Mouse (Mus musculus) urinary bladder, postnatal 25 days (tissue): ENCODE measurements around the gene Ehd1.

Experiments used
- DNase-seq: peaks from one replicate; pipeline ENCODE4 v3.0.0; 2022; ENCODE audit warnings: low spot score

The Ehd1 gene

DNA sequence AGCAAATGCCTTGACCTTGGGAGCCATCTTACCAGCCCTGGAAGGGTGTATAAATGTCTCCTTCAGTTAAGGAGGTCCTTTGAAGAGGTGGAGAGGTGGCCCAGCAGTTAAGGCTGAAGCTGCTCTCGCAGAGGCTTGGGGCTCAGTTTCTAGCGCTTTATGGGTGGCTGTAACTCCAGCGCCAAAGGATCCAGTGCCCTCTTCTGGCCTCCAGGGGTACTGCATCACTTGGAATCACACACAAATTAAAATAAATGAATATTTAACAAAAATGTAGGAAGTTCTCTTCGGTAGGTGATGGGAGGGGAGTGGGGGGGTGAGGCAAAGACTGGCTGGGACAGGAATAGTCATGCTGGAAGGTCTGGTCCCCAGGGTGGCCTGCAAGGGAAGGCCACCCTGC is 15.6 kb upstream of the Ehd1 start:
- no peak for DNase-seq

DNA sequence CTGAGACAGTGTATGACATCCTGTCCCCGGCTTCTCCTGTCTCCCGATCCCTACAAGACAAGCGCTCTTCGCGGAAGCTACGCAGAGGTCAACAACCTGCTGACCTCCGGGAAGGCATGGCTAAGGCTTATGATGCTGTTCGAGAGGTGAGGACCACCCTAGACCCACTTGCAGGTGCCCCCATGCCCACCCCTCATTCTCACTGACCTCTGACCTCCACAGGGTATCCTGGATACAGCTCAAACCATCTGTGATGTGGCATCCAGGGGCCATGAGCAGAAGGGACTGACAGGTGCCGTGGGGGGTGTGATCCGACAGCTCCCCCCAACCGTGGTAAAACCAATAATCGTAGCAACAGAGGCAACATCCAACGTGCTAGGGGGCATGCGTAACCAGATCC is 15.1 kb upstream of the Ehd1 start:
- DNase-seq: no peak

DNA sequence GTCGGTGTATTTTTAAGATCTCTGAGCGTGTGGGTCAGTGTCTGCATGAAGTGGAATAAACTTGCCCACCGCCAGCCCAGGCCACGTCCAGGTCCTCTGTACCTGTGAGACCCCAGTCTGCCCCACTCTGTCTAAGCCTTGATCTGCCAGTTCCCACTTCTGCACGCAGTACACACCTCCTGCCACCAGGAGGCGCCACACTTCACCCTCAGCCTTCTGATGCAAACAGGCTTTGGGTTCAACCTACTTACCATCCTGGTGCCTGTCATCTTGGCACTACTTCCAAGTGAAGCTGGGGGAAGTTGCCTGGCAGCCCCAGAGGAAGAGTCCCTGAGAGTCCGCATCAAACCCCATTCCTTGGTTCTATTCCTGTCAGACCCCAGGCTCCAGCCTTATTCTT is 14.3 kb upstream of the Ehd1 start:
- peak; percentile 63 for DNase-seq

DNA sequence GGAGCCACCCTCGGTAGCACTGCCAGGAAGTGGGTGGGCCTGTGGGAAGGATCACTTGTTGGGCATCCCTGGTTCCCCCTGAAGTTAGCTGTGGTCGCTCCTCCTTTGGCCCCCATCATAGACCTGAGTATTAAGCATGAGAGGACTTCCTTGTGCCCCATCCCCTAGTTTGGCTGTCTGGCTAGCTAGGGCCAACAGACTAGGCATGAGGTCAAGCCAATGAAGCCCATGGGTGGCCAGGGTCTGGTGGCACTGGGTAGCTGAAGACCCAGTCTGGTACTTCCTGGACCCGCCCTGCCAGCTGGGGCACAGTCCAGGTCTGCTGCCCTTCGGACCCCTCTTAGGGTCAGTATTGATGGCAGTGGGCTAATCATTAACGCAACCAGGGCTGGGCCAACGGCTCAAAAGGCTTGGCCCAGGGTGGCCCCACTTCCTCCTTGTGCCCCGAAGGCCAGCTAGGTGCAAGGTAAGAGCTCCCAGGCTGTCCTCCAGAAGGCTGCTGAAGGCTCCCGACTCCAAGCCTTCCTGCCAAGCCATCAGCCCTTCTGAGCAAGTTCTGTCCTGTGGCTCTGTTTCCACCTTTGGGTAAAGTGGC is 13.6 kb upstream of the Ehd1 start:
- no peak for DNase-seq

DNA sequence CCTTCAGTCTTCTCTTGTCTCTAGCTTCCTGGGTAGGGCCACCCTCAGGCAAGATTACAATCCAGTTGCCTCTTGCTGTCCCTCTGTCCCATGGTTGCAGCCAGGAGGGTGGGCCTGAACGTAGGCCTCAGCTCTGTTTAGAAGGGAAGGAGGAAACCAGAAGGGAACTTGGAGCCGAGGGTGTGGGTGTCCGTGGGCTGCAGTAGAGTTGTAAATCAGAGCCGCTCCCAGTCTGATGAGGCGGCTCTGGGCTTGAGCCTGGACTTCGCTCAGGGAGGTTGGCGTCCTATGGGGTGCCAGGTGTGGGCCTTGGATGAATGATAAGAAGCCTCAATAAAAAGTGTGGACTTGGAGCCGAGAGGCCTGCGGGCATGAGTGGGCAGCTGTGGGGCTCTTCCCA is 12.3 kb upstream of the Ehd1 start:
- DNase-seq: no peak

DNA sequence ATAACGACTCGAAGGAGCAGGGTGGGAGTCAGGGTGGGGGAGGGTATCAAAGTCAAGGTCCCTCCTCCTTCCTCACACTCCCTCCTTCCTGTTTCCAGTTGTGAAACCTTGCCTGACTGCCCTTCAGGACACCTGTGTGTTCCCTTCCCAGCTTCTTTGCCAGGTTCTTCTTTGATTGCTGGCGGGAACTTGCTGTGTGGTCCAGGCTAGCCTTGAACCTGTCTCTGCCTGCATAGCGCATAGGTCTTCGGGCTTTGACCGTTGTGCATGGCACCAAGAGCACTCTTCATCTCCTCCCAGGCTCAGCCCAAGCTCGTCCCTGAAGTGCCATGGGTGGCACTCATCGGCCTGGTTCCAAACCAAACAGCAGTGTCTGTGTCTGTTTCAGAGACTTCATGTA is 11.6 kb upstream of the Ehd1 start:
- no peak for DNase-seq

DNA sequence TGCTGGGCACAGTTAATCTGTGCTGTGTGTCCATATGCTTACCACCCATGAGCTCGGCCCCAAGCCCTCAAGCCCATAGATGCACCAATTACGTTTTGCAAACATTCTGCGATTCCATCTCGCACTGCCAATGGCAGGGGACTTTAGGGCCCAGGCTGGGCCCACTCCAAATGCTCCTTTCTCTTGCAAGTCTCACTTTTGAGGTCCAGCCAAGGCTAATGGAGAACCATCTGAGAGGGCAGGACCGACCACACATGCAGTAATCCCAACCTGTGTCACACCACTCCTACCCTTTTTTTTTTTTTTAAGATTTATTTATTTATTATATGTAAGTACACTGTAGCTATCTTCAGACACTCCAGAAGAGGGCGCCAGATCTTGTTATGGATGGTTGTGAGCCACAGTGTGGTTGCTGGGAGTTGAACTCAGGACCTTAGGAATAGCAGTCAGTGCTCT is 10.8 kb upstream of the Ehd1 start:
- DNase-seq: no peak

DNA sequence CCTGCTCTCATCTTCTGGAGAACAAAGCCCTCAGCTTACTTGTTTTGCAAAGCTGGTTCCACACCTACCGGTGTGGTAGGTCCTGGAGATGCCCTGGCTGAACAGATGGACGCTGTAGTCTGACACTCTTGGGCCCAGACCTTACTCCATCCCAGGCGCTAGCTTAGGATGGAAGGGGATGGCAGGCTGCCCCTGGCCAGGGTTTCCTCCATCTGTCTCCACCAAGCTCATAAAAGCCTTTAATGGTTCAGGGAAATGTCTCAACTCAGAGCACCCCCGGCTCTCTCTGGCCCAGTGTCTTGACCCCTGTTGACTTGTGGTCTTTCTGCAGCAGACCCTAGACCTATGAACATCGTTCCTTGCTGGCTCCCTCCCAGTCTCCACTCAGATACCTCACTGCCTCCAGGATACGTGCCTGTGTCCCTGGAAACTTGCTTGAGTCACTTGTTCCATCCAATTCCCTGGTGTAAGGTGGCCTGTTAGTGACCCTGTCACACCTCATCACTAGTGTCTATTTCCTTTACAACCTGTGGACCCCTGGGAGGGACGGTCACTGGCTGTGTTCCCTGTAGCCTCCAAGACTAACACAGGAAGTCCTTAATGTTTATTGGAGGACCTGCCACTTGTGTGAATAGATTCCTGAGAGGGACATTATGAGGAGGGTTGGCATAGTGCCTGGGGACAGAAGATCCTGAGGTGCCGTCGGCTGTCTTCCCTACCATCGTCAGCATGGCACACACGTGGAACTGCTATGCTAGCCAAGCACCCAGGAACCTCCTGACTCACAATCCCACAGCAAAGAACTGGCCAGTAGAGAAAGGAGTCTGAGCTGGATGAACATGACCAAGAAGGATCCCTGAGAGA is 9.0 kb upstream of the Ehd1 start:
- DNase-seq: no peak

DNA sequence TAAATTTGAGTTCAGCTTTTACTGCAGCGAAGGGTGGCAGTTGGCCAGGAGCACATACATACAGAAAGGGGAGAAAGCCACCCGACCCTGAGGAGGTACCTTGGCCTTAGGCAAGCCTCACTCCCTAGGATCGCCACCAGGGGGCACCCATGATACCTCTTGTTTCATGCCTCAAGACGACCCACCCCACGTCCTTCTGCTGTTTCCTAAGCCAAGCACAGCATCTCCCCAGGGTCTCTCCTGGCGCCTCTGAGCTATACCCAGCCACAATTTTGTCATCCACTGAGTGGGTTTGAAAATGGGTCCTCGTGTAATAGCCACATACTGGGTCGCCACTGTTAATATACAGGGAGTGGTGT is 8.4 kb upstream of the Ehd1 start:
- DNase-seq: peak; percentile 88

DNA sequence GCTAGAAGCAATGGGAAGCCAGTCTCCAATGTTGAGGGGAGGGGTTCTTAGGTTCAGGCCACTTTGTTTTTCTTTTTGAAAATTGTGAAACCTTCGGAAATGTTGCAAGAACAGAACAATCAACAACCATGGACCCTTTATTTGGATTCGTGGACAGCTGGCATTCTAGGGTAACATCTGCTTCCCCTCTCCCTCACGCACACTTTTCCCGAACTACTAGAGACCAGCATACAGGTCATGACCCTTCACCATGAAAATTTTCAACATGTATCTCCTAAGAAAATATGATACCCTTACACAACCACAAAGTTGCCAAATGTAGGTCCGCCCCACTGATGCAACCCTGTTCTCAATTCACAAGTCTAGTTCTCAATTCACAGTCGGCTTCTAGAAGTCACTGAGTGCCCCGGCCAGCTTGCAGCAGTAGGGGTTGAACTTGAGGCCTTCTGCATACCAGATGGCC is 7.8 kb upstream of the Ehd1 start:
- DNase-seq: no peak

DNA sequence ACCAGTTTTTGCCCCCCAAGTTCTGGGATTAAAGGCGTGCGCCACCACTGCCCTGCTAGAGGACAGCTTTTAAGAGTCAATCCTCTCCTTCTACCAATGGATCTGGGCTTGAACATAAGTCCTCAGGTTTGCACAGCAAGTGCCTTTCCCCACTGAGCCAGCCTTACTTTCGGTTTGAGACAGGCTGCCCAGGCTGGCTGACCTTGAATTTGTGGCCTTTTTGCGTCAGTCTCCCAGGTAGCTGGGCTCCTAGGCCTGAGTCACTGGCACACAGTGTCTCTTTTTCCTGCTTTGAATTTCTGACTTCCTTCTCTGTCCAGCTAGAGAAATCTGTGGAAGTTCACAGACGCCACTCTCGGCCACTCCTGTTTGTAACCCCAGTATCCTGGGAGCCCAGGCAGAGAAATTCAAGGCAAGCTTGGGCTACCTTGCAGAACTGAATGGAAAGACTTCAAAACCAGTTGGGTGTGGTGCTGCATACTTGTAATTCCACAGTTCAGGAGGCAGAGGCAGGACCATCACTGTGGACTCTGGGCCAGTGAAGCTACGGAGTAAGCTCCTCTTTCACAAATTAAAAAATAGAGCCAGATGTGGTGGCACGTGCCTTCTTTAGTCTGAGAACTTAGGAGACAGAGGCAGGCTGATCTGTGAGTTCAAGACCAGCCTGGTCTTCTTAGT is 6.6 kb upstream of the Ehd1 start:
- no peak for DNase-seq

DNA sequence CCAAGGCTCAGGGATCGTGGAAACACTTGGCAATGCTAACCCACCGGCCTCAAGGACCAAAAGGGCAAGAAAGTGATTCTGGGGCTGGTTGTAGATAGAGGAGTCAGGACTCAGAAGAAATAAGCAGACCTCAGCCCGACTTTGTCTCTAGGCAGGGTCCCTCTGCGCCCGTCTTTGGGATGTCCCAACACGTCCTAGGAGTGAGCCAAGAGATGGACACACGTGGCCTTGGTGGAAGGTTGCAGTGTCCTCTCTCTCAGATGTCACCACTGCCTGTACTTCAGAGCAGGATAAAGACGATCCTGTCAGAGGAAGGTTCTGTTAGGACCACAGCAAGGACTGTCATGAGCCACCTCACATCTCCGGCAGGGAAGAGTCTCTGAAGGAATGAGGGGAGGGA is 5.9 kb upstream of the Ehd1 start:
- no peak for DNase-seq

DNA sequence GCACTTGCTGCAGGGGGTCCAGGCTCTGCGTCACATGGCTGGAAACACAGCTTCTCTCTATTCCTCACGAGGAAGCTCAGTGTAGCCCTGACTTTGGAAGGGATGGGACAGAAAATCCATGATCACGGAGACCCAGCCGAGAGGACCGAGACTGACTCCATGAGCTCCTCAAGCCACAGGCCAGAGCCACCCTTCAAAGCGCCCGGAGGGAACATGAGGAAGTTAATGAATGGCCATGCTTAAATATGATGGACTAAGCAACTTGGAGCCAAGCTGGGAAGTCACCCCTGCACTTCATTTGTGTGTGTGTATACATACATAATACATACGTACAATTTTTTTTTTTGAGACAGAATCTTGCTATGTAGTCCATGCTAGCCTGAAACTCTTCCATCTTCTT is 5.3 kb upstream of the Ehd1 start:
- no peak for DNase-seq

DNA sequence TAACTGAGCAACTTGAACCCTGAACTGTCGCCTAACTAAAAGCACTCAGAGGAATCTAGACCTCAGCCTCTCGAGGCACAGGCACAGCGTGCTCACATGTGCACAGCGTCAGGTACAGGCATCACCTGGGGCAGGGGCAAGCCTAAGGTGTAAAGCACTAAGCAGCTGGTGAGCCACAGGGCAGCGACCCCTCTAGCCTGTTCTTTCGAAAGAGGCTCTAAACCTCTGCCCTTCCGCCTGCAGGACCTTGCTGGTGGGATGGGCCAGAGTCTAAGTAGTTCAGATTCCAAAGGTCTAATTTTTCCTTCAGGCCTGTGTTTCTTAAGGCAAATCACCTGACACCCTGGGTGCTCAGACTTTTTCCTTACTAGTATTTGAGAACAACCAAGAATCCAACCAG is 4.5 kb upstream of the Ehd1 start:
- no peak for DNase-seq

DNA sequence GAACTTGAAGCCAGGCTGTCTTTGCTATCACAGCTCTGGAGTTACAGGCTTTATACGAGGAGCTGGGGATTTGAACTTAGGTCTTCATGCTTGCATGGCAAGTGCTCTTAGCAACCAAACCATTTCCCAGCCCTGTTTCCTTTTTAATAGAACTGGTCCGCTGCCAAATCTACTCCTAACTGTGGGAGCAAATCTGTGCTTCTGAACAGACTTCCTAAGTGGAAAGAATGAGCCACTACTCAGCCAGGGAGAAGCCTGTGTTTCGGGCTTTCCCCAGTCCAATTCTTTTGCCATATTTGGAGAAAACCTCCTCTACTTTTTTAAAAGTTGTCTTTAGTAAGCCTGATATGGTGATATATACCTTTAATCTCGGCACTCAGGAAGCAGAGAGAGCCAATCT is 3.8 kb upstream of the Ehd1 start:
- no peak for DNase-seq

DNA sequence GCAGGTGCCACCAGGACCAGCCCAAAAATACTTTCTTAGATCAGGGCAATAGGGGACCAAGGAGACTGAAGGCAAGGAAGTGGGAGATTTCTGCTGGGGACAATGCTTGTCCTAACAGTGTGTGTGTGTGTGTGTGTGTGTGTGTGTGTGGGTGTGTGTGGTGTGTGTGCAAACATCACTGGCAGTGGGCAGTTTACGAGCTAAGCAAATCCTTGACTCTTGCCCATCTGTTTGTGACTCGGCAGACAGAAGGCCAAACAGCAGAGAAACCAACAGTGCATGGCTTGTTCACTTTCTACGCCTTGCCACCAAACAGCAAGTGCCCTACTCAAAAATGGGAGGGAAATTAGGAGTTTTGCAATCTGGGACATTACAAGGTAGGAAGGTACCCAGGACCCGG is 2.9 kb upstream of the Ehd1 start:
- DNase-seq: no peak

DNA sequence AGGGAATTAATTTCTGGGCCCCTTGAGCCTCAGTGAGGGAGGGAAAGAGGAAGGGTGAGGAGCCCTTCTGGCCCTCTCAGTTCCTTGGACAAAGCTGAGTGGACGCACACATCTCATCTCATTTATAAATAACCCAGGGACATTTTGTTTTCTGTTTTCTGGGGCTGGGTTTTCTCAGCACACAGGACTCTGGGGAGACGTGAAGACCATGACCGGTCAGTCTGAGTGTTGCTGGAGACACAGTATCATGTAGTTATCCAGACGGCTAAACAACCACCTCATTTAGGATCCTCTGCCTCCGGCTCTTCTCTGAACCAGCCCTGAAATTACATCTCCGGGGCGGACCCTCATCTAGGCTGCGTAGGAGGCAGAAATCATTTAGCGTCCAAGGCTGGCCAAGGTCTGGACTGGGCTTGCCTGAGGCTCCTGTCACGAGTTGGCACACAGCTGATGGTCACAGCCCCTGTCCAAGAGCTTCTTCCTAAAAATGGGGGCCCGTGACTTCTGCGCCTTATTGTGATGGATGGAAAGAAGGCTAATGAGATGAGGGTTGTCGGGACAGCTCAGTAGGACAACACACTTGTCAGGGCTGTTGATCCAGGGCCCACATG is 2.4 kb upstream of the Ehd1 start:
- no peak for DNase-seq

DNA sequence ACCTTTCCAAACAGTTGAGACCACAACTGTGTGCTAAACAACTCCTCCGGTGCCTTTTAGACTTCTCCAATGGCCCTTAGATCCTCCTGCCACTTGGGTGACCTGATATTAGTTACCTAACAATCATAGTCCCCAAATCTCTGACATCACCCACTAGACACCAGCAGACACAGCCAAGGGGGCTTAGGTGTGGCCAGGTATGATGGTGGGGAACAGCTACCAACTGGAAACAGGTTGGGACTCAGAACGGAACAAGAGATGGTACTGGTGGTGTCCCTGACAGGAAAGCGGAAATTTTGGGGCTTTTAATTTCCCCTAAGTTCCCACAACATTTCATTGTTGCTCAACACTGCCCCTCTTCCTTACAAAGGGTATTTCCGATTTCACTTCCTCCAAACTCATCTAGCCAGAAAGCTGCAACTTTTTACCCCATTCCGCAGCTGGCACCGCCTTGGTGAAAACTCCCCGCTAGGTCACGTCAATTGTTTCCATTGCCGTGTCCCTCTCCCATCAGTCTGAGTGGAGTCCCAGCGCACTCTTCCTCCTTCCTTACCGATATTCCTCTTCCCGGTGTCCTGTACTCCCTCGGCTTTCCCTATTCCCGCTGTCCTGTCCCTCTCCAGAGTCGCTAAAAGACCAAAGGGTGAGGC is 660 bp upstream of the Ehd1 start:
- no peak for DNase-seq

DNA sequence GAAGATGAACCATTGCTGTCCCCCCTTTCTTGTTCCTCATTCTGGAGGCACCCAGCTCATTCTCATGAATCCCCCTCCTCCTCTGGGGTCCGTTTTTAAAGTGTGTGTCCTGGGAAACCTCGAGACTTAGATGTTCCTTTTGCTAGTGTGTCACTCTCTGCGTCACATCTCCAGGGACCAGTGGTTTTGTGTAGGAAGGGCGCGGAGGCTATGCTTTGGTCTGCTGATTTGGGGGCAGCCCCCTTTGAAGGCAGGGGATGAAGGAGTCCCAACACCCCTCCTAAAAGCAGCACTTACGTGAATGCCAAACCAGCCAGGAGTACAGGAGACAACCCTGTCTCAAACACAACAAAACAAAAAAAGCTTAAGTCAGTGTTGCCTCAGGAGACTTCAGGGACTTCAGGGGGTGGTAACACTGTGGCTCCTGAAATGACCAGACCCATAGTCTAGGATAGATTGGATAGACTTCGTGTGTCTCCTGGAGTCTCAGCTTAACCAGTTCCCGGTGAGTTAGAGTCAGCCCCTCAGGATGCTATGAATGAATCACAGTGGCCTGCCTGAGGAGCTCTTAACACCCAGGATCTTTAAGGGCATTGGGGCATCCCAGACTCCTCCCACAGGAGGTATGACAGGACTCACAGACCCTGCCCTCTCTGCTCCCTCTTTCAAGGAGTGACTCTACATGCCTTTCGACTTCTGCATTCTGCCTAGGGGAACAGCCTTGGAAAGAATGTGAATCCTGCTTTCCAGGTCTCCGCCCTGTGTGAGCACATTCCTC is 1.3 kb downstream of the Ehd1 start:
- peak; percentile 59 for DNase-seq

DNA sequence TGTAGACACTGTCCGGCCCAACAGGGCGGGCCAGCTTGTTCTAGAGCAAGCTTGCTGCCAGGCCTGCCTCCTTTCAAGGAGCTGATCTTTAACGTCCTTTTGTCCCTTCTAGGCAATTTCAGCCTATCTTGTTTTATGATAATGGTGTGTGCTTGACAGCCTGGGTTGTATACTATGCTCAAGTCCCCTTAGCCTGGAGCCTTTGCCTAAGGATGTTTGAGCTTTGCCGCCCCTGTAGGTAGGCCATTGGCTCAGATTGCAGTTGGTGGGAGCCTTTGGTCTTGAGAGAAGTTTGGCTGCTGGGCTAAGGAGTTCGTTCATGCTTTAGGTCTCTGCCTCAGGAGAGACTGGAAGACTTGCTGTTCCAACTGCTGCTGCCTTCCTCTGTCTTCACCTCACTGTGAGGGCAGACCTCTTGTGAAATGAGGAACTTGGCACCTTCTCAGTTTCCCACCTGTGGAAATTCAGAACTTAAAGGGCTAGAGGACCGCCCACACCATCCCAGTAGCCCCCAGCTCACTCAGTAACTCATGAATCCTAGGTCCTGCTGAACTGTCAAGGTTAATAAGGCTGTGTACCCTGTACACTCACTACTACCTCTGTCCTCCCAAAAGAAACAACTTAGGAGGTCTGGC is 2.0 kb downstream of the Ehd1 start:
- no peak for DNase-seq
